Mouse (Mus musculus): Measurements from ENCODE around the gene Ror1. TPM values are rescaled to one million over a fixed set of nuclear protein-coding genes. Genes with fewer than 3 reads are reported as not detected.

Gene Ror1
- polyA plus RNA-seq, 1 experiment = 0.27 TPM

- Histone ChIP-seq H3K36me3 (ENCODE audit: control insufficient read depth, insufficient read depth, low read length, poor library complexity, severe bottlenecking) (no peaks in the 10 kb centered on the region), H3K27me3 (ENCODE audit: control insufficient read depth, insufficient read depth, low read length, poor library complexity, severe bottlenecking) (no peaks in the 10 kb centered on the region; the same call in 1 of the 2 replicates), H3K9ac (ENCODE audit: low read depth, poor library complexity, severe bottlenecking) (no peak overlapping the region), H3K4me3 (ENCODE audit: low read depth, low read length) (no peak overlapping the region), H3K27ac (ENCODE audit: insufficient read depth, low read length) (no peak overlapping the region), H3K4me1 (ENCODE audit: control insufficient read depth, insufficient read depth, low read length) (no peaks in the 10 kb centered on the region), H3K9me3 (replicated peaks; ENCODE audit: control insufficient read depth, insufficient read depth, low read length, poor library complexity, severe bottlenecking) (no peaks in the 10 kb centered on the region)
- no peak for TF ChIP-seq POLR2A (IDR thresholded peaks at IDR 0.05; ENCODE audit: insufficient read depth, low read length)
- TF ChIP-seq CTCF (IDR thresholded peaks at IDR 0.05; ENCODE audit: low read depth, low read length) = no peak
- TF ChIP-seq EP300 (IDR thresholded peaks at IDR 0.05; ENCODE audit: insufficient read depth, low read depth, low read length) = no peak
Measured at GRCm38 (mm10) chr4:100126531-100127310, 31.1 kb downstream of the Ror1 start.

GRCm38 (mm10) chr4:100128026-100128922, 32.7 kb downstream of the Ror1 start:
- no peak overlapping the region for H3K27ac ChIP-seq (ENCODE audit: insufficient read depth, low read length)
- no peaks in the 10 kb centered on the region for H3K4me1 ChIP-seq (ENCODE audit: control insufficient read depth, insufficient read depth, low read length)
- no peak overlapping the region for H3K9ac ChIP-seq (ENCODE audit: low read depth, poor library complexity, severe bottlenecking)
- TF ChIP-seq POLR2A (IDR thresholded peaks at IDR 0.05; ENCODE audit: insufficient read depth, low read length) (no peak), EP300 (IDR thresholded peaks at IDR 0.05; ENCODE audit: insufficient read depth, low read depth, low read length) (no peak), CTCF (IDR thresholded peaks at IDR 0.05; ENCODE audit: low read depth, low read length) (no peak)
- no peaks in the 10 kb centered on the region for H3K36me3 ChIP-seq (ENCODE audit: control insufficient read depth, insufficient read depth, low read length, poor library complexity, severe bottlenecking)
- no peak overlapping the region for H3K4me3 ChIP-seq (ENCODE audit: low read depth, low read length)
- H3K27me3 ChIP-seq (ENCODE audit: control insufficient read depth, insufficient read depth, low read length, poor library complexity, severe bottlenecking) = no peaks in the 10 kb centered on the region; the same call in 1 of the 2 replicates
- H3K9me3 ChIP-seq (replicated peaks; ENCODE audit: control insufficient read depth, insufficient read depth, low read length, poor library complexity, severe bottlenecking) = no peaks in the 10 kb centered on the region

- Histone ChIP-seq H3K4me1 (ENCODE audit: control insufficient read depth, insufficient read depth, low read length) (no peaks in the 10 kb centered on the region), H3K36me3 (ENCODE audit: control insufficient read depth, insufficient read depth, low read length, poor library complexity, severe bottlenecking) (no peaks in the 10 kb centered on the region), H3K4me3 (ENCODE audit: low read depth, low read length) (no peak overlapping the region), H3K9me3 (replicated peaks; ENCODE audit: control insufficient read depth, insufficient read depth, low read length, poor library complexity, severe bottlenecking) (no peaks in the 10 kb centered on the region), H3K27me3 (ENCODE audit: control insufficient read depth, insufficient read depth, low read length, poor library complexity, severe bottlenecking) (no peaks in the 10 kb centered on the region; the same call in 1 of the 2 replicates), H3K27ac (ENCODE audit: insufficient read depth, low read length) (no peak overlapping the region), H3K9ac (ENCODE audit: low read depth, poor library complexity, severe bottlenecking) (no peak overlapping the region)
- TF ChIP-seq POLR2A (IDR thresholded peaks at IDR 0.05; ENCODE audit: insufficient read depth, low read length) (no peak), CTCF (IDR thresholded peaks at IDR 0.05; ENCODE audit: low read depth, low read length) (no peak), EP300 (IDR thresholded peaks at IDR 0.05; ENCODE audit: insufficient read depth, low read depth, low read length) (no peak)
Measured at GRCm38 (mm10) chr4:100129201-100129600, 33.6 kb downstream of the Ror1 start.

GRCm38 (mm10) chr4:100130771-100131475, 35.3 kb downstream of the Ror1 start:
- H3K4me3 ChIP-seq (ENCODE audit: low read depth, low read length) = no peak overlapping the region
- no peaks in the 10 kb centered on the region for H3K4me1 ChIP-seq (ENCODE audit: control insufficient read depth, insufficient read depth, low read length)
- H3K36me3 ChIP-seq (ENCODE audit: control insufficient read depth, insufficient read depth, low read length, poor library complexity, severe bottlenecking) = no peaks in the 10 kb centered on the region
- H3K27ac ChIP-seq (ENCODE audit: insufficient read depth, low read length) = no peak overlapping the region
- no peaks in the 10 kb centered on the region; the same call in 1 of the 2 replicates for H3K27me3 ChIP-seq (ENCODE audit: control insufficient read depth, insufficient read depth, low read length, poor library complexity, severe bottlenecking)
- no peaks in the 10 kb centered on the region for H3K9me3 ChIP-seq (replicated peaks; ENCODE audit: control insufficient read depth, insufficient read depth, low read length, poor library complexity, severe bottlenecking)
- H3K9ac ChIP-seq (ENCODE audit: low read depth, poor library complexity, severe bottlenecking) = no peak overlapping the region
- no peak for TF ChIP-seq EP300 (IDR thresholded peaks at IDR 0.05; ENCODE audit: insufficient read depth, low read depth, low read length)
- TF ChIP-seq CTCF (IDR thresholded peaks at IDR 0.05; ENCODE audit: low read depth, low read length) = no peak
- no peak for TF ChIP-seq POLR2A (IDR thresholded peaks at IDR 0.05; ENCODE audit: insufficient read depth, low read length)

GRCm38 (mm10) chr4:100131488-100131887, 35.9 kb downstream of the Ror1 start:
- Histone ChIP-seq H3K4me3 (ENCODE audit: low read depth, low read length) (no peak overlapping the region), H3K27ac (ENCODE audit: insufficient read depth, low read length) (no peak overlapping the region), H3K27me3 (ENCODE audit: control insufficient read depth, insufficient read depth, low read length, poor library complexity, severe bottlenecking) (no peaks in the 10 kb centered on the region; the same call in 1 of the 2 replicates), H3K9me3 (replicated peaks; ENCODE audit: control insufficient read depth, insufficient read depth, low read length, poor library complexity, severe bottlenecking) (no peaks in the 10 kb centered on the region), H3K36me3 (ENCODE audit: control insufficient read depth, insufficient read depth, low read length, poor library complexity, severe bottlenecking) (no peaks in the 10 kb centered on the region), H3K9ac (ENCODE audit: low read depth, poor library complexity, severe bottlenecking) (no peak overlapping the region), H3K4me1 (ENCODE audit: control insufficient read depth, insufficient read depth, low read length) (no peaks in the 10 kb centered on the region)
- TF ChIP-seq POLR2A (IDR thresholded peaks at IDR 0.05; ENCODE audit: insufficient read depth, low read length) (no peak), EP300 (IDR thresholded peaks at IDR 0.05; ENCODE audit: insufficient read depth, low read depth, low read length) (no peak), CTCF (IDR thresholded peaks at IDR 0.05; ENCODE audit: low read depth, low read length) (no peak)
